Mouse (Mus musculus) megakaryocyte-erythroid progenitor cell, adult 5 weeks (primary cell): Measurements from ENCODE around the gene Cubn. TPM values are rescaled to one million over a fixed set of nuclear protein-coding genes. Genes with fewer than 3 reads are reported as not detected.

ENCODE experiments used
- polyA plus RNA-seq: library from polyadenylated mRNA; stranded (reverse); fragments of >175 nt; gene quantifications from 2 replicates; pipeline ENCODE4 v1.2.3, GENCODE M21; 2012

Gene Cubn
- polyA plus RNA-seq: 0.01 TPM in 1 of 2 replicates, not detected in the other

DNA sequence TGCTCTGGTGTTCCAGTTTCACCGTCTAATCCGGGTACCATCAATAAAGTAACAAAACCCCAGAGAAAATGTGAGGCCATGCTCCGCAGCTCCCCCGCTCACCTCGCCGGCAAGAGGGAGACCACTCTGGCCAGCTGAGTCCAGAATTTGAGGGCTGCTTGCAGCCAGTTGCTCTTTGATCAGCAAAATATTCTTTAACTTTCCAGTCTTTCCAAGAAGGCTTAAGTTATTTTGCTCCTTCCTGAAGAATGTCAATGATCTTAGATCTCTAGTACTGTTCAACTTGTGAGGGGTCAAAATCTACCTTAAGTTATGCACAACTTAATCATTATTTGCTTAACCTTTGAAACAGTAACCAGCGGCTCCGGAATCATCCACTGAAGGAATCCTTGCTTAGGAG, at the start of gene Cubn:
Cubn (minus strand) TSS at position 80 of the 400 bp plus-strand sequence.

GRCm38 (mm10) chr2:13271165-13271957, 220.3 kb downstream of the Cubn start, which contains the start of gene Rsu1:
TSS of gene Rsu1 (minus strand) at chr2:13271415.

Other genes with a start within 250 kb of the Cubn start
- gene Rsu1, start 220.4 kb downstream of the Cubn start, polyA plus RNA-seq: 14.2 and 15.2 TPM in 2 replicates
- 0.17 and 1.2 TPM in 2 replicates for gene Trdmt1, start 52.9 kb upstream of the Cubn start, polyA plus RNA-seq
- 2,230 and 2,764 TPM in 2 replicates for gene Vim, start 82.1 kb upstream of the Cubn start, polyA plus RNA-seq